Mouse (Mus musculus) urinary bladder, postnatal 25 days (tissue): ENCODE data around the gene Primpol.
"Not testable (repeated sequence)": the region's sequence is repeated elsewhere in the genome, so short reads cannot be mapped to it uniquely, and the experiment has no call there.

Experiments
- DNase-seq: peaks from one replicate; pipeline ENCODE4 v3.0.0; 2022; ENCODE audit warnings: low spot score

The Primpol gene

DNA sequence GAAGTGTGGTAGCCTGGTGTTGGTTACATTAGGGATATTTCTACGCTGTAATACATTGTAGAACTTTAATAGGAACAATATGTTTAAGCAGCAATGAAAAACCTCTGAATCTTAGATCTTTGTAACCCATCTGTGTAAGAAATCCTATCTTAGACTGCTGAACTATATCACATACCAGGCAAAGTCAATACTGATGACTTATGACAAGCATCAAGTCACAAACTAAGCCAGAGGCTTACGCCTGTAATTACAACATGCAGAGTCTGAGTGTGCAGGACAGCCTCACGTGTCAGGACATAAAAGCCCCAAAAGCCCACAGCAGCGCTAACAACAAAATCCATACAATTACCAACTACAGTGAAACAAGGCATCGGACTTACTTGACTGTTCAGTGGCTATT lies 13.4 kb downstream of the Primpol start:
- DNase-seq = no peak

DNA sequence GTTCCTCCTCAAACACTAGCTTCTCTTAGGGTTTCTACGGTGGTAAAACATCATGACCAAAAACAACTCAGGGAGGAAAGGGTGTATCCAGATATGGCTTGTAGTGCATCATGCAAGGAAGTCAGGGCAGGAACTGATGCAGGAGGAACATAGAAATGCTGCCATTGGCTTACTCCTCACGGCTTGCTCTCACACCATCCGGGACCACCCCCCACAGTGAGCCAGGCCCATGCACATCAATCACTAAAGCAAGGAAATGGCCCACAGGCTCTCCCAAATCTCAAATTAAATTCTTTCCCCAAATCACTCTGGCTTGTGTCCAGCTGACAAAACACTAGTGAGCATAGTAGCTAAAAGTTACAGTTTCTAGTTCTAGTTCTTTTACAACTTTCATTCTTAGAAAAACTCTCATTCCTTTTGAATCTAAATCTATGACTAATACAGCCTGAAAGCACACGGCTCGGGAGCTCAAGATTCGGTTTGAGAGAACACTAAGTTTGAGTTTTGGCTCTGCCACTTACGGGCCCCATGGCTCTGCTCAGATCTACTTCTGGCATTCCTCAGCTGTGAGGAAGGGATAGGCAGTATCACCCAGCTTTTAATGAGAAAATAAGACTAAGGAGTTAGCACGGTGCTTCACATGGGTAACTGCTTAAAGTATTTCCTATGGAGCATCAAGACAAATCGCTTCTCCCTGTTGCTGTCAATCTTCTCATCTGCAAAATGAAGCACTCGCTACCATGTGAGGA lies 15.9 kb downstream of the Primpol start:
- DNase-seq = no peak

DNA sequence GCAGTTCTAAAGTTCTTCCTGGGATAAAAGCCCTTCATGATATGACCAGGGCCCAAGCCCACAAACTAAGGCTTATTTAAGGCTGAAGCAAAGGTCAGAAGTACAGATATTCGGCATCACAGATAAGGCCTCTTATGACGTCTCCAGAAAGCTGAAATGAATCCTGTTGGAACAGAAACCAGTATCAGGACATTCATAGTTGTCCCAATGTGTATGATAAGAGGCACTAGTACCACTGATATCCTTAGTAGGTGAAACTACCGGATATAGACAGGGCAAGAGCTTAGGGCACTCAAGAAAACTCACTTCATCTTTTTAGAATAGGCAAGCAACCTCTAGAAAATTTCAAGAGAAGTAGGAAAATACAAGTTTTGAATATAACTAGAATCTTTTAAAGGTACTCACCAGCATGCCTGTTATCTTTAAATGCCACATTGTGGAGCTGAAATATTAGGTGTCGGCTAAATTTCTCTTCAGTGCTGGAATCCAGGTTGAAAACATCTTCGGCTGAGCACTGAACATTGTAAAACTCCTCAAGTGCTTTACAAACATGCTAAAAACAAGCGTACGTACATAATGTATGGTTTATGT lies 17.6 kb downstream of the Primpol start:
- DNase-seq = no peak

DNA sequence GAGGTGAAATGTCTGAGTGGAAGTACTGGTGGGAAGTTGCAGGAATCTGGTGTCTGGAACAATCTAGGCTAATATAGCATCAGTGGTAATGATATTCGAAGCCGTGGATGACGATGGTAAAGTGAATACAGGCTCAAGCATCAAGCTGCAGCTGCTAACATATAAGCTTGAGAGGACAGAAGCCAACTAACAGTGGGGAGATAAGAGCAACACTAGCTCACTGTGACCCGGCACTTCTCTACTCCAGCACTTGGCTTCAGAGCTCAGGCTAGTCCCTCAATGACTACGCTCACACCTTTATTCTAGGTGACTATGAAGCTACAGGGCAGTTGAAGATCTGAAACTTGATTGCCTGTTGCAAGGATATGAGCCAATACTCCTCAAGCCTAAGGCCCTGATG lies 18.3 kb downstream of the Primpol start:
- DNase-seq = no peak

DNA sequence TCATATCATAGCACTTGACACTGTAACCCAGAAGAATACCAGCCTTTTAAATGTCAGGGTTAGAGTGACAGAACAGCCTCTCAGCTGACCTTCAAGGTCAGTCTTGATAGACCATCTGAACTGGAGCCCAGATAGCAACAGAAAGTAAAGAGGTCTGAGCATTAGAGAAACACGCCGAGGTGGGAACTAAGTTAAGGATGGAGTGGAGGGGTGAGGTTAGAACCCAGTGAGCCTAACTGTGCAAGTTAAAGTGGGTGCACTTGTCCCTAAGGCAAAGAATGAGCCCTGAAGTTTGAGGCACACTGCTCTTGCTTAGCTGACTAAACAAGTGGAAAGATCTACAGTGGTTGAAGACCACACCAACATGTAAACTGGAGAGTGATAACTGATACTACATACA lies 18.9 kb downstream of the Primpol start:
- no peak for DNase-seq

DNA sequence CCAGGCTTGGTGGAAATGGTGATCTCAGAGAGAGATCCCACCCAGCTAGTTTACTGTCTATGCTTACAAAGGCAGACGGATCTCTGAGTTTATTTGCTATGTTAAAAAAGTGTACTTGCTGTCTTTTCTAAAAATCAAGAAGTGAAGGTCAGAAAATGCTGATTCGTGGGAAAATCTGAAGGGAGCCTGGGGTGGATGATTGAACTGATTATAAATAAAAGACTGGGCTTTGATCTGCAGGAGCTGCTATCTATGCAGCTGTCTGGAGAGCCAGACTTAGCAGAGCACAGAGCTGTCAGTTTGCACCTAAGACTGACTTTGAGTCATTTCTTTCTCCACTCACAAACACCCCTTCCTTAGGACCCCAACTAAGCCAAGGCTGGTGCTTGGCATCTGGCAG lies 19.6 kb downstream of the Primpol start:
- DNase-seq = no peak

DNA sequence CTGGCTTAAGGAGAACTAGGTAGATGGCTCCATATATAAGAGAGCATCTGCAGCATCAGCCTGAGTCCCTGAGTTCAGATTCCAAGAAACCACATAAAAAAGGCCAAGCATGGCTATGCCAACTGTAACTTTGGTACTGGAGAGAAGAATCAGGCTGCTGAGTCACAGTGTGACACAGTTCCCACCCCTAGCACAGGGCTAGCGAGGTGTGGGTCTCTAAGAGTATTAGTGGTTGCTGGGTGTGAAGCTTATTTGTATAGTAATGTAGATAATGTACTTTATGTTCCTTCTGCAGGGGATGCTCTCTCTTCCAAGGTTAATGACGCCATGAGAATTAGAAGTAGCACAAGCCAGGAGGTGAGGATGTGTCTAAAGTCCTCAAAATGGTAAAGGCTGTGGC lies 20.5 kb downstream of the Primpol start:
- DNase-seq = no peak

DNA sequence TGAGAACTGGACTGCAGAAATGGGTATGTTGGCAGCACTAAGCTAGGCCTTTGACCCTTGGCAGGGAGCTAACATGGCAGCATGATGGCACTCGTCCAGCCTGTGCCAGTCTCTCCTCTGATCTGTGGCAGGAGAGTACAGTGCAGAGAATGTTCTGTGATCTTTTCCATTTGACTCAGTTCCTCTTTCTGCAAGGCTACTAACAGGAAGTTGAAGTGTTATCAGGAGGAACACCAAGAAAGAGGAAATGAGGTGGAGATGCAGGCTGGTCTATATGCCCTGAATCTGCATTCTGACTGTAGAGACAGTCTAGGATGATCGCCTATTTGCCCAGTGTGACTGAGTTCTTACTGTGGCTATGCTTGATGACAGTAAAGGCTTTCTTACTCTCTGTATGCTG lies 21.4 kb downstream of the Primpol start:
- no peak for DNase-seq

DNA sequence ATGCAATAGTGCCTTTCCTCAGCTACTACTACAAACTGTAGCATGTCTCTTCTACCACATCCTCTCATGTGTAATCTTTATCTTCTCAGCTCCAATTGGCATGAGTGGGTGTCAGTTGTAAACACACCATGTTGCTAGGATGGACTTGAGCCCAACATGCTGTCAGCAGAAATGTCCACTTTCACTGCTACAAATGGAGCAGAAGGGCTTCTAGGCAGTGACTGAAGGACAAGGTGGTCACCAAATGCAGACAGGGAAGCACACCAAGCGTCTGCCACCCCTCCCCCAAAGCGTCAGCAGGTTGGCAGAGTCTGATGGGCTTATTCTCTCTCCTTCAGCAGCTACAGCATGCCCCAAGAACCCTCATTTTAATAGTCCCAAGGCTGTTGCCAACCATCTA lies 23.2 kb downstream of the Primpol start:
- DNase-seq = no peak

DNA sequence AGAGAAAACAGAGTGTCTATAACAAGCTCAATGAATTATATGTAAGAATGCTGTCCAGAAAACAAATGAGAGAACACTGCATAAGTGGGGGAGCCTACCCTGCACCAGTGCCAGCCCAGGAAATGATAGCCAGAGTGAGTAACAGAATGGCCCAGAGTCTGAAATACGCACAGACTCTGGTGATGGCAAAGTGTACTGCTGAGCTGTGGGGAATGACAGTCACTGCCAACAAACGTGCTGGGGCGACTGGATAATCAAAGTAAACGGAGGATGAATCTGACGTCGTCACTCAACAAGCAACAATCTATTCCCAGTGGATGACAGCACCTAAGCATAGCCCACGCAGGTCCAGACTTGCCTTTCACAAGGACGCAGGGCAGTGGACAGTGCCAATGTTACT lies 23.9 kb downstream of the Primpol start:
- no peak for DNase-seq

DNA sequence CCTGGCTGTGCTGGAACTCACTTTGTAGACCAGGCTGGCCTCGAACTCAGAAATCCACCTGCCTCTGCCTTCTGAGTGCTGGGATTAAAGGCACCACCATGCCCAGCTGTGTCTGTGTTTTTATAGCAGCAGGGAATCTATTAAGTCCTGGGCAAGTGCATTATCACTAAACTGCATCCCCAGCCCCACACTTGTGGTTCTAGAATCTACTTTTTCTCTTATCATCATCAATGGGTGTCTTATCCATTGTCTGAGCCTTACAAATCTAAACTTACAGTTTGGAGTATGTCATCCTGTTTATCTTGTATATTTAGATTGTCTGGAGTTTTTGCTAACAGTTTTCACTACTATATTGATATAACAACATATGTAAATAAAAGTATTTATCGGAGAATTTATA lies 28.3 kb downstream of the Primpol start:
- DNase-seq = no peak

DNA sequence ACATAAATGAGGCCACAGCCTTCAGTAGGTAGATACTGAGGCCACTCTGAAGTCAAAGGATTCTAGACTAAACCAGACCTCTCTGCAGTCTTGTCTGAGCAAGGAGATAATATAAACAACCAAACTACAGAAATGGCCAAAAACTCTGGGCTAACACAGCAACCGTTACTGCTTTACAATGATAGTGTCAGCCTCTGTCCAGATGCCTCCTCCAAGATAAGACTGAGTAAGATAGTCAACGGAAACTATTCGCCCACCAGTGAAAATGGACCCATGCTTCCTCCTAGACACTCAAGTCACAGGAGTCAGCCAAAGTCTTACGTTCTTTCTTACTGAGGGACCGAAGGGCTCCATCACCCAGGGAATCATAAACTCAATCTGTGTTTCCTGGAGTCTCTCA lies 29.1 kb downstream of the Primpol start:
- no peak for DNase-seq

DNA sequence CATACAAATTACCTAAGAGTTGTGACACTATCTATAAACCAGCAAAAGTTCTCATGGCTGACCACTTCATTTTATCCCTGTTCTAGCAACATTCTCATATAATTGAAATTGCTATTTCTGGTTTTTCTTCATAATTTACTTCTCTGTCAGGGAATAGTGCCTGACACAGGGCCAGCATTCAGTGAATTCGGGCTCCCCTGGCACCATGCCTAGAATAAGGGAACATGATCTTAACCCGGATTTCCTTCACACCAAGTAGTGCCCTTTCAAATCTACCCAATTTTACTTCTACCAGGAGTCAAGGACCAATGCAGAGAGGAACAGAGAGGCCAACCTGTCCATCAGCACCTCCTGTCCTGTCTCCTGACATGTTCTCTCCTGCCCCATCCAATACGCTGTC lies 31.4 kb downstream of the Primpol start:
- no peak for DNase-seq

DNA sequence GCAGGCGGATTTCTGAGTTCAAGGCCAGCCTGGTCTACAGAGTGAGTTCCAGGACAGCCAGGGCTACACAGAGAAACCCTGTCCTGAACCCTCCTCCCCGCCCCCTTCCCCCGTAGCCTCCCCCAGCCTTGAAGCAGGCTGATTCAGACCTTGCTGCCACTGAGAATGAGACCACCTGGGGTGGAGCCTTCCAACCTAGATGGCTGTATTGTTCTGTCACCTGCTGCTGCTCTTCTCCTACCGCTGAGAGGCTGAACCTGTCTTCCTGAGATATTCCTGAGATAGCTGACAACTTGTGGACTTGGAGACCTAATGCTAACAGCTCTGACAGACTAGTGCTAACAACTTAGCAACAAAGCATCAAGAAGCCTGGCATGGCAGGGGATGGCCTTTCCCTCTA lies 32.7 kb downstream of the Primpol start:
- not testable (repeated sequence) for DNase-seq

DNA sequence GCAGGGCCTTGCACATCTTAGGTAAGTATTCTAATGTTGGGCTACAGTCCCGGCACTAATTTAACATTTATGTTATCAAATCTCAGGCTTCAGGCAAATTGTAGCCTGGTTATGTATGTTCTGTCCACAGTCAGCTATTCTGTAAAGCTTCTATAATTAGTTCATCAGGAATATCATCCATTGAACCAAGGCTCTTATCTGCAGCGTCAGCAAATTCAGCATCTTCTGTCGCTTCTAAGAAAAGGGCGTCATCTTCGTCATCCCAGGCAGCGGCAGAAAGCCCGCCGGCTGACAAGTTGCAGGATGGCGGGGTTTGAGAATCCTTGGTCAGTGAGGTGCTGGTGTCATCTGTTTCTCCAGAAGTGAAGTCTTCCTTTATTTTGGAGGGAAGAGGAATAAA lies 38.2 kb downstream of the Primpol start:
- DNase-seq = no peak

DNA sequence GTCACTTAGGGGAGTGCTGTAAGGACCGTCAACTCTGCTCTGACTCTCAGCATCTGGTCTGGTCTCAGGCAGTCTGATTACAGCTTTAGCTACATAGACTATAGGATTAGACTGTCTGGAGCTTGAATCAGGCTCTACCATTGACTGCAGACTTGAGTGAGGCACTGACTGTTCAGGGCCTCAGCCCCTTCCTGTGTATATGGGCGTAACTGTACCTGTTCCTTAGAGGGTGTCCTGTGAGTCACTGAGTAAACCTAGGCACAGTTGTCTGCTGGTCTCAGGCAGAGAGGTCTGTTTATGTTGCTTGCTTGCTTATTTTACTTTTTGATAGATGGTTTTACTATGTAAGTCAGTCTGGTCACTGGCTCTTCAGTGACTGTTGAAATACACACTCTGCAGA lies 43.0 kb downstream of the Primpol start:
- DNase-seq = no peak

DNA sequence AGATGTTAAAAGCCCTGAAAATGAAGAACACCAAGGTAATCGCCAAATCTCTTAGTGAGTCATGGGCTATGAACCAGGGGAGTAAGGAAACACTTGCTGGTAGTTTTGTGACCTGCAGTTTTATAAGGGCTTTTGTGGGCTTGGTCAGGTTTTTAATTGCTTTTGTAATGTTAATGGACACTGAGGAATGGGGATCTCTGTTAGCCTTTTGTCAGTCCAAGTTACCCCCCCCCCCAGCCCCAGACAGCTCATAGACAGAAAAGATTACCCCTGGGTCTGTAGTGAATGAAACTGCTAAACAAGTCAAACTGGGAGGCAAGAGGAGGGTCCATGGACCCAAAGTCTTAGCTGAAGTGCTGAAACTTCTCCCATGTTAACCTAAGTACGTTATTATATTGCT lies 43.6 kb downstream of the Primpol start:
- DNase-seq = no peak

DNA sequence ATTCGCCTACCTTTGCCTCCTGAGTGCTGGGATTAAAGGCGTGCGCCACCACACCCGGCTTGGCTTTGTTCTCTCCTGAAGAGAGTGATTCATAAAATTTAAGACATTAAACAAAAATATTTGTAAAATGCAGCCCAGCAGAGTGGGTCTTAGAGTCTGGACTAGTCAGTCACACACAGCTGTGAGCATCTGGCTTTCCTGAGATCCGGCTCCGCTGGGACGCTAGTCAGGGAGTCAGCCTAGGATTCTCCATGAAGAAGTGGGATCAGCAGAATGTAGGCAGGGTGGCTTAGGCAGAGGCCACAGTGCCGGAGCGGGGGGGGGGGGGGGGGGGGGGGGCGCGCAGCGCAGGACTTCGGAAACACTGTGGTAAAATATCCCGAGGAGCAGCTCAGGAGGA lies 46.3 kb downstream of the Primpol start:
- no peak for DNase-seq

DNA sequence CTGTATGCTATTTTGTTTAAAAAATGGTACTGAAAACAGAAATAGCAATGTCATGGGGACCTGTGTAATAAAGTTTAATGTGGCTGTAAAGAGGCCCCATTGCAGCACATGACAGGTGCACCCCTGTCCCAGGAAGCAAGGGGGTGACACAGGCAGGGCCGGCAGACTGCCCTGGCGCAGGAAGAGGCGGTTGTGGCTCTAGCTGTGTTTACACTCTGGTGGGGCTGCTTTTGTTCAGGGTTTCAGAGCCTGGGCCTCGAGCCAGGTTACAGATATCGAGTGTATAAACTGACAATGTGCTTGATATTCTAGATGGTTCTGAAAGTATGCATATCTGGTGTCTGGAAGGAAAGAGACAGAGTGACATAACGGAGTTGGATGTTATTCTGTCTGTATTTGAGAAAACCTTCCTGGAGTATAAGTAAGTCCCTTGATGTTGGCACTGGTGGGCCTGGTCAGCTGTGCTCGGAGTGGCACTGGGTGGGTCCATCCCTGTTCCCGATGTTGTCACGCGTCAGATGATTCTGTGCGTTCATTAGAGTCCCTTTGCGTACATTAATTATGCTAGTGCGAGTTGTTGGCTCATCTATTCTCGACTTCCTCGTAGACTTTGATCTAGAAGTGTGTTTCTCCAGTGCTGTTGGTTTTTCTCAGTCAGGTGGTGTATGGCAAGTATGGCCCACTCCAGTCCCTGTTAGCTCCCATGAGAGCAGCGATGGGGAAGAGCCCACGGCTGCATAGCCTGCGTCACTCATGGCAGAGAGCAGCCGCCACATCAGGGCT lies 47.2 kb downstream of the Primpol start:
- DNase-seq = no peak

DNA sequence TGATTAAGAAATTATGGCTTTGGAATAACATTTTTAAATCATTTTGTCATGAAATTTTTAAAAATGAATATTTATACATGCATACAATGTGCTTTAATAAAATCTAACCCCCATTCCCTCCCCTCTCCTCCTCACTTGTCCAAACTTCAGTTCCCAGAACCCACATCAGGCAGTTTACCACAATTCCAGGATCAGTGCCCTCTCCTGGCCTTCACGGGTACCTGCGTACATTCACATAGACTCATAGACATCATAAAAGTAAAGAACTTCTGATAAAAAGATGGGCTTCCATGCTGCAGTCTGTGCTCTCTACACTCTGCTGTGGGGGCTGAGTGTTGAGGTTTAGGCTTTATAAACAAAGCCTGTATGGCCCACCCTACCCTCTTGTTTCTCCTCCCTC lies 48.1 kb downstream of the Primpol start:
- DNase-seq = no peak

DNA sequence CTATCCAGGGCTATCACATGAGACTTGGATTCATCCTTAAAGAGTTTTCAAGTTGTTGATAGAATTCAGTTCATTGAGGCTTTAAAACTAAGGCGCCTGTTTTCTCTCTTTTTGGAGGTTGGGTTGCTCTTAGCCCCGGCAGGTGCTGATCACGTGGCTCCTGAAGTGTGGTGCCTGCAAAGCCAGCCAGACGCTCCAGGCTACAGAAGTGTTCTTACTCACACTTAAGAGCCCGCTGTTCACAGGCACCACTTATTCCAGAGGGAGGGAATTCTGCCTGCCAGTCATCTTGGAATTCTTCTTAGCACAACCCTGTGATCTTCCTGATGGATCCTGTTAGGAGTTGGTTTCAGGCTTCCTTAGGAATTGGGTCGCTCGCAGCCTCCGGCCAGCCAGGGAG lies 49.1 kb downstream of the Primpol start:
- DNase-seq = no peak

DNA sequence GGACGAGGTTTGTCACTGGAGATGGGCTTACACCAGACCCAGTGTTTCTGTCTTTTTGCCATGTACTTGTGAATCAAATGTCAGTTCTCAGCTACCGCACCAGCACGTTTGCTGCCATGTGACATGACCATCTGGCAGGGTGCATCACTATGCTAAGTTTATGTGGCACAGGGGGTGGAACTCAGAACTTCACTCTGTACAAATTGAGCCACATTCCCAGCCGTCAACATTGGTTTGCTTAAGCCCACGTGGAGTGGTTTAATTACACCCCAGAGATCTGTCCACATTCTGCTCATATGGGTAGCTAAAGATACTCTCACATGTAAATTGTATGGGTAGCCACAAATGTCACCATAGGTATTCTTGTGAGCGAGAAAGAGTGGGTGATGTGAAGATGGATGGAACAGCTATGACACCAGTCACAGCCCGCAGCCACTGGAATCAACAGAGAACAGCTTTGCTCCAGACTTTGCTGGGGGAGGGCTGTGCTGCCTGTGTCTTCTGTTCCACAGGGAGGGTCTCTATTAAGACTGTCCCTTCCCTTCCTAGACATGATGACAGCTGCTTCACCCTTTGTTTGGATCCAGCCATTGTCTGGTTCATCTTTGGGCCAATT lies 50.0 kb downstream of the Primpol start:
- DNase-seq = no peak

DNA sequence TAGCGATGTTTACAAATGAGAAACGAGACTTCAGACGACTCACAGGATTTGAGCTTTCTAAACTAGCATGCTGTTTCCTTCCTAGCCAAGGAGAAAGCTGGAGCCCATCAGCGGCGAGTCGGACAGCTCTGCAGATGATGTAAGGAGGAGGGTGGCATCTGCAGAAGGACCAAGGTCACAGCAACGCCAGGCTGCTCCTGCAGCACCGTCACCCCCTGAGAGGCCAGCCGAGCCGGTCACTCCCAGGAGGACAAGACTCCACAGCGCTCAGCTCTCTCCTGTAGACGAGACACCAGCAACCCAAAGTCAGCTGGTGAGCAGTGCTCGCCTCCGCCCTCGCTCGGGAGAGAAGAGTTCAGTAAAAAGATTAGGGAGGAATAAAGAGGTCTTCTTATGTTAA lies 54.7 kb downstream of the Primpol start:
- DNase-seq = no peak
